In genomic region chr1:157518111-157518523, GRCm38 (mm10) we compare ENCODE assay signal across 8 mouse cellular contexts. TPM values are rescaled to one million over a fixed set of nuclear protein-coding genes. Genes with fewer than 3 reads are reported as not detected.
DNase-seq lines count a peak whose midpoint lies in the region; ATAC-seq and TF ChIP-seq lines count a peak whose summit lies in the region.

No protein-coding gene starts in this region.

- no peak for TF ChIP-seq CTCF in forebrain, postnatal 0 days (IDR thresholded peaks at IDR 0.05; ENCODE audit: low read depth)
- no peak for TF ChIP-seq CTCF in kidney, postnatal 0 days (IDR thresholded peaks at IDR 0.05; ENCODE audit: low read depth)

- no peaks in the 10 kb centered on the region for H3K36me3 ChIP-seq in hindbrain, embryonic 13.5 days
- no peaks in the 10 kb centered on the region for H3K36me3 ChIP-seq in hindbrain, embryonic 11.5 days (ENCODE audit: control insufficient read depth, insufficient read depth, low read length)
- H3K36me3 ChIP-seq in forebrain, postnatal 0 days (ENCODE audit: insufficient read depth) = no peaks in the 10 kb centered on the region
- no peaks in the 10 kb centered on the region for H3K36me3 ChIP-seq in kidney, postnatal 0 days (ENCODE audit: insufficient read depth, low read length)
- no peaks in the 10 kb centered on the region for H3K36me3 ChIP-seq in limb, embryonic 15.5 days

- H3K27ac ChIP-seq in hindbrain, embryonic 13.5 days = no peak overlapping the region
- no peak overlapping the region for H3K27ac ChIP-seq in hindbrain, embryonic 11.5 days (ENCODE audit: low read depth, low read length)
- no peak overlapping the region for H3K27ac ChIP-seq in forebrain, postnatal 0 days (ENCODE audit: low read depth, low read length)
- no peak overlapping the region for H3K27ac ChIP-seq in kidney, postnatal 0 days
- H3K27ac ChIP-seq in limb, embryonic 15.5 days = no peak overlapping the region; the same call in 1 of the 2 replicates

- H3K9ac ChIP-seq in hindbrain, embryonic 13.5 days = no peak overlapping the region
- no peak overlapping the region for H3K9ac ChIP-seq in hindbrain, embryonic 11.5 days (ENCODE audit: low read depth, low read length)
- no peak overlapping the region for H3K9ac ChIP-seq in forebrain, postnatal 0 days
- H3K9ac ChIP-seq in kidney, postnatal 0 days (ENCODE audit: low read depth, low read length) = no peak overlapping the region
- no peak overlapping the region for H3K9ac ChIP-seq in limb, embryonic 15.5 days

- 0 out of 2 replicates have a peak, but pooled peaks have one; percentile 52 for ATAC-seq in hindbrain, embryonic 13.5 days (ENCODE audit: low FRiP score)
- ATAC-seq in hindbrain, embryonic 11.5 days (ENCODE audit: low FRiP score) = no peak
- ATAC-seq in forebrain, postnatal 0 days = peak; percentile 59; the same call in 1 of the 2 replicates
- ATAC-seq in kidney, postnatal 0 days (replicated peaks; ENCODE audit: low FRiP score, low read depth) = peak; percentile 57; the same call in 1 of the 2 replicates
- peak; percentile 76; the same call in 1 of the 2 replicates for ATAC-seq in limb, embryonic 15.5 days (ENCODE audit: insufficient number of reproducible peaks, low FRiP score, low TSS enrichment, low read depth)

- 45% methylated on average over 4 of the region's 4 CpGs for WGBS in hindbrain, embryonic 13.5 days
- WGBS in hindbrain, embryonic 11.5 days = 80% methylated on average over 4 of the region's 4 CpGs
- 16% methylated on average over 4 of the region's 4 CpGs for WGBS in forebrain, postnatal 0 days
- WGBS in kidney, postnatal 0 days = 45% methylated on average over 4 of the region's 4 CpGs
- 34% methylated on average over 4 of the region's 4 CpGs for WGBS in limb, embryonic 15.5 days

- DNase-seq in hindbrain, embryonic 11.5 days (ENCODE audit: low spot score) = no peak
- DNase-seq in adrenal gland, postnatal 36 days = peak; percentile 42 to 43
- peak; percentile 55 for DNase-seq in forebrain, postnatal 0 days
- peak; percentile 27 for DNase-seq in kidney, postnatal 0 days (ENCODE audit: low spot score)
- no peak for DNase-seq in spleen, adult 18-20 months
- no peak for DNase-seq in B cell, adult 2 months

- peaks cover 14% of the 10 kb centered on the region for H3K4me1 ChIP-seq in hindbrain, embryonic 13.5 days (replicated peaks)
- H3K4me1 ChIP-seq in hindbrain, embryonic 11.5 days (replicated peaks; ENCODE audit: control insufficient read depth, insufficient read depth, low read length) = no peaks in the 10 kb centered on the region
- 0 out of 2 replicates have a peak, but pooled peaks cover 6% of the 10 kb centered on the region for H3K4me1 ChIP-seq in forebrain, postnatal 0 days (ENCODE audit: insufficient read depth)
- H3K4me1 ChIP-seq in kidney, postnatal 0 days (replicated peaks; ENCODE audit: insufficient read depth, low read length) = no peaks in the 10 kb centered on the region
- 0 out of 2 replicates have a peak, but pooled peaks cover 8% of the 10 kb centered on the region for H3K4me1 ChIP-seq in limb, embryonic 15.5 days

- H3K27me3 ChIP-seq in hindbrain, embryonic 13.5 days = 0 out of 2 replicates have a peak, but pooled peaks cover 6% of the 10 kb centered on the region
- no peaks in the 10 kb centered on the region for H3K27me3 ChIP-seq in hindbrain, embryonic 11.5 days (ENCODE audit: control insufficient read depth, insufficient read depth, low read length)
- no peaks in the 10 kb centered on the region for H3K27me3 ChIP-seq in forebrain, postnatal 0 days (ENCODE audit: insufficient read depth, low read length)
- no peaks in the 10 kb centered on the region for H3K27me3 ChIP-seq in kidney, postnatal 0 days (ENCODE audit: insufficient read depth, low read length)
- H3K27me3 ChIP-seq in limb, embryonic 15.5 days = no peaks in the 10 kb centered on the region

- no peak overlapping the region for H3K4me2 ChIP-seq in hindbrain, embryonic 13.5 days
- no peak overlapping the region for H3K4me2 ChIP-seq in hindbrain, embryonic 11.5 days (replicated peaks; ENCODE audit: low read depth, low read length)
- H3K4me2 ChIP-seq in forebrain, postnatal 0 days (ENCODE audit: low read depth) = no peak overlapping the region
- H3K4me2 ChIP-seq in kidney, postnatal 0 days (ENCODE audit: low read length) = no peak overlapping the region
- no peak overlapping the region for H3K4me2 ChIP-seq in limb, embryonic 15.5 days

- no peaks in the 10 kb centered on the region for H3K9me3 ChIP-seq in hindbrain, embryonic 13.5 days
- no peaks in the 10 kb centered on the region for H3K9me3 ChIP-seq in hindbrain, embryonic 11.5 days (ENCODE audit: control insufficient read depth, low read length)
- no peaks in the 10 kb centered on the region for H3K9me3 ChIP-seq in forebrain, postnatal 0 days (ENCODE audit: low read length)
- H3K9me3 ChIP-seq in kidney, postnatal 0 days (replicated peaks; ENCODE audit: low read length) = no peaks in the 10 kb centered on the region
- no peaks in the 10 kb centered on the region for H3K9me3 ChIP-seq in limb, embryonic 15.5 days

- no peak overlapping the region for H3K4me3 ChIP-seq in hindbrain, embryonic 13.5 days
- H3K4me3 ChIP-seq in hindbrain, embryonic 11.5 days (ENCODE audit: low read depth, low read length) = no peak overlapping the region
- no peak overlapping the region for H3K4me3 ChIP-seq in forebrain, postnatal 0 days (ENCODE audit: low read depth, low read length)
- H3K4me3 ChIP-seq in kidney, postnatal 0 days (replicated peaks; ENCODE audit: low read depth, low read length) = no peak overlapping the region
- H3K4me3 ChIP-seq in limb, embryonic 15.5 days = no peak overlapping the region

RNA-seq across cellular contexts. Expression of gene Sec16b, which starts 11.6 kb away (rescaled TPM):
- polyA plus RNA-seq in hindbrain, embryonic 13.5 days (2015; fragmentation: Nextera tagmentation; extraction: Ambion mirVana) = 0.31 and 0.35 TPM in 2 replicates
- polyA plus RNA-seq in hindbrain, embryonic 11.5 days (2014; fragmentation: Nextera tagmentation; extraction: Ambion mirVana) = 1.1 and 1.5 TPM in 2 replicates
- total RNA-seq in adrenal gland, postnatal 36 days (2021) = 1 to 10 TPM in 1 of 2 experiments, under 1 TPM in 1; 0.56 to 1.1 TPM
- total RNA-seq in forebrain, postnatal 0 days (2014; rRNA removed) = 0.33 and 0.69 TPM in 2 replicates
- polyA plus RNA-seq in forebrain, postnatal 0 days (2015; fragmentation: Nextera tagmentation; extraction: Ambion mirVana) = 0.23 and 0.30 TPM in 2 replicates
- polyA plus RNA-seq in kidney, postnatal 0 days (2015; fragmentation: Nextera tagmentation; extraction: Ambion mirVana) = 1.8 and 2.2 TPM in 2 replicates
- polyA plus RNA-seq in limb, embryonic 15.5 days (2015; fragmentation: Nextera tagmentation; extraction: Ambion mirVana) = 6.3 and 6.6 TPM in 2 replicates

RNA-seq across cellular contexts. Expression of gene Cryzl2, which starts 59.7 kb away (rescaled TPM):
- polyA plus RNA-seq in hindbrain, embryonic 13.5 days (2015; fragmentation: Nextera tagmentation; extraction: Ambion mirVana) = 6.8 and 8.8 TPM in 2 replicates
- 7.4 and 8.8 TPM in 2 replicates for polyA plus RNA-seq in hindbrain, embryonic 11.5 days (2014; fragmentation: Nextera tagmentation; extraction: Ambion mirVana)
- 10 to 100 TPM; 42.6 to 60.1 TPM for total RNA-seq in adrenal gland, postnatal 36 days (2021)
- total RNA-seq in forebrain, postnatal 0 days (2014; rRNA removed) = 9.4 and 12.8 TPM in 2 replicates
- polyA plus RNA-seq in forebrain, postnatal 0 days (2015; fragmentation: Nextera tagmentation; extraction: Ambion mirVana) = 5.6 and 6.9 TPM in 2 replicates
- 46.9 and 58.5 TPM in 2 replicates for polyA plus RNA-seq in kidney, postnatal 0 days (2015; fragmentation: Nextera tagmentation; extraction: Ambion mirVana)
- 10.9 and 12.2 TPM in 2 replicates for polyA plus RNA-seq in limb, embryonic 15.5 days (2015; fragmentation: Nextera tagmentation; extraction: Ambion mirVana)

Comparison
In these comparisons a context has a peak if more than half of its experiments do, and no peak if none do; other contexts are left out.
1. DNase-seq: peak in adrenal gland, postnatal 36 days (2 of 2), forebrain, postnatal 0 days (single experiment) and kidney, postnatal 0 days (single experiment); none in hindbrain, embryonic 11.5 days (single experiment), spleen, adult 18-20 months (0 of 2) and B cell, adult 2 months (0 of 2).